8 mouse cellular contexts compared by ENCODE assay signal in genomic region chr14:55824481-55825215, GRCm38 (mm10). TPM values are rescaled to one million over a fixed set of nuclear protein-coding genes. Genes with fewer than 3 reads are reported as not detected.
A peak's percentile ranks its signal among the peaks of the same experiment; 100 is the strongest.
DNase-seq lines count a peak whose midpoint lies in the region; ATAC-seq and TF ChIP-seq lines count a peak whose summit lies in the region.

No protein-coding gene starts in this region.

- DNase-seq in cerebellum, postnatal 10 days: peak; percentile 53 to 62
- no peak for DNase-seq in cerebellum, adult 11-12 months
- peak; percentile 58 for DNase-seq in embryo, embryonic 10 days (ENCODE audit: low spot score)
- DNase-seq in gastrocnemius, postnatal 4 days (ENCODE audit: low spot score in 2 of 2): peak; percentile 60 to 81
- peak; percentile 89 for DNase-seq in lung, postnatal 10 days
- DNase-seq in cerebellum, adult 9-10 months: no peak

- H3K4me3 ChIP-seq in intestine, postnatal 0 days (ENCODE audit: low read depth, low read length): peak overlapping the region; percentile 58
- peak overlapping the region; percentile 64 for H3K4me3 ChIP-seq in testis, adult 2 months (ENCODE audit: control insufficient read depth, low read depth, low read length)

- no peak for TF ChIP-seq CTCF in intestine, postnatal 0 days (IDR thresholded peaks at IDR 0.05; ENCODE audit: low read depth)
- no peak for TF ChIP-seq CTCF in testis, adult 2 months (IDR thresholded peaks at IDR 0.05; ENCODE audit: control insufficient read depth, insufficient read depth, insufficient replicate concordance, low read depth, low read length)

- no peak for ATAC-seq in intestine, postnatal 0 days

- peak overlapping the region; percentile 77 for H3K27ac ChIP-seq in intestine, postnatal 0 days (ENCODE audit: low read depth, low read length)
- no peak overlapping the region for H3K27ac ChIP-seq in testis, adult 2 months (ENCODE audit: control insufficient read depth, insufficient read depth, low read depth, low read length)

- H3K27me3 ChIP-seq in intestine, postnatal 0 days (replicated peaks; ENCODE audit: control insufficient read depth, insufficient read depth, low read length): 0 out of 2 replicates have a peak, but pooled peaks cover 12% of the 10 kb centered on the region
- peaks cover 5% of the 10 kb centered on the region for H3K27me3 ChIP-seq in testis, adult 2 months (ENCODE audit: control insufficient read depth, insufficient read depth, low read length)

- H3K4me2 ChIP-seq in intestine, postnatal 0 days (replicated peaks; ENCODE audit: low read depth): peak overlapping the region; percentile 85

- 3% methylated on average over 32 of the region's 32 CpGs for WGBS in intestine, postnatal 0 days

- no peaks in the 10 kb centered on the region for H3K9me3 ChIP-seq in intestine, postnatal 0 days (ENCODE audit: control insufficient read depth)

- peak overlapping the region; percentile 69 for H3K9ac ChIP-seq in intestine, postnatal 0 days (ENCODE audit: low read depth, low read length)

- H3K36me3 ChIP-seq in intestine, postnatal 0 days (ENCODE audit: control insufficient read depth, insufficient read depth): no peaks in the 10 kb centered on the region
- no peaks in the 10 kb centered on the region for H3K36me3 ChIP-seq in testis, adult 2 months (ENCODE audit: control insufficient read depth, insufficient read depth, low read length)

- no peaks in the 10 kb centered on the region; the same call in 1 of the 2 replicates for H3K4me1 ChIP-seq in intestine, postnatal 0 days (replicated peaks; ENCODE audit: control insufficient read depth, insufficient read depth, low read length)
- H3K4me1 ChIP-seq in testis, adult 2 months (ENCODE audit: control insufficient read depth, insufficient read depth, low read length): peaks cover 31% of the 10 kb centered on the region

- TF ChIP-seq POLR2A in testis, adult 2 months (IDR thresholded peaks at IDR 0.05; ENCODE audit: control insufficient read depth, low read depth, low read length): no peak

RNA-seq across cellular contexts. Expression of gene Nfatc4, which starts 1.7 kb away (rescaled TPM):
- 10 to 100 TPM; 23.0 to 26.0 TPM for total RNA-seq in gastrocnemius, postnatal 4 days (2021)
- polyA plus RNA-seq in intestine, postnatal 0 days (2015; fragmentation: Nextera tagmentation; extraction: Ambion mirVana): 5.9 and 6.1 TPM in 2 replicates
- 0.58 and 0.83 TPM in 2 replicates for polyA plus RNA-seq in testis, adult 2 months (2012; rRNA removed)

RNA-seq across cellular contexts. Expression of gene Nynrin, which starts 29.2 kb away (rescaled TPM):
- total RNA-seq in gastrocnemius, postnatal 4 days (2021): 10 to 100 TPM; 27.5 to 33.0 TPM
- 2.2 and 2.5 TPM in 2 replicates for polyA plus RNA-seq in intestine, postnatal 0 days (2015; fragmentation: Nextera tagmentation; extraction: Ambion mirVana)
- 0.41 and 0.51 TPM in 2 replicates for polyA plus RNA-seq in testis, adult 2 months (2012; rRNA removed)

RNA-seq across cellular contexts. Expression of gene Ripk3, which starts 36.0 kb away (rescaled TPM):
- 10 to 100 TPM in 1 of 2 experiments, 1 to 10 TPM in 1; 9.4 to 10.7 TPM for total RNA-seq in gastrocnemius, postnatal 4 days (2021)
- 39.2 and 47.3 TPM in 2 replicates for polyA plus RNA-seq in intestine, postnatal 0 days (2015; fragmentation: Nextera tagmentation; extraction: Ambion mirVana)
- polyA plus RNA-seq in testis, adult 2 months (2012; rRNA removed): 4.1 and 4.8 TPM in 2 replicates

RNA-seq across cellular contexts. Expression of gene Adcy4, which starts 40.8 kb away (rescaled TPM):
- total RNA-seq in gastrocnemius, postnatal 4 days (2021): 10 to 100 TPM in 1 of 2 experiments, 1 to 10 TPM in 1; 9.2 to 11.3 TPM
- polyA plus RNA-seq in intestine, postnatal 0 days (2015; fragmentation: Nextera tagmentation; extraction: Ambion mirVana): 3.5 and 4.3 TPM in 2 replicates
- polyA plus RNA-seq in testis, adult 2 months (2012; rRNA removed): 0.38 and 0.82 TPM in 2 replicates

RNA-seq across cellular contexts. Expression of gene Ltb4r1, which starts 58.9 kb away (rescaled TPM):
- under 1 TPM; 0.49 to 0.64 TPM for total RNA-seq in gastrocnemius, postnatal 4 days (2021)
- polyA plus RNA-seq in intestine, postnatal 0 days (2015; fragmentation: Nextera tagmentation; extraction: Ambion mirVana): 3.8 and 4.1 TPM in 2 replicates
- 0.11 and 0.20 TPM in 2 replicates for polyA plus RNA-seq in testis, adult 2 months (2012; rRNA removed)

Comparison
In these comparisons a context has a peak if more than half of its experiments do, and no peak if none do; other contexts are left out.
1. DNase-seq: peak in cerebellum, postnatal 10 days (2 of 2), embryo, embryonic 10 days (single experiment), gastrocnemius, postnatal 4 days (2 of 2) and lung, postnatal 10 days (single experiment); none in cerebellum, adult 11-12 months (single experiment) and cerebellum, adult 9-10 months (single experiment).